ENCODE assay signal across 9 mouse cellular contexts in genomic region chr10:84963726-84964125, GRCm38 (mm10). TPM values are rescaled to one million over a fixed set of nuclear protein-coding genes. Genes with fewer than 3 reads are reported as not detected.
DNase-seq lines count a peak whose midpoint lies in the region; ATAC-seq and TF ChIP-seq lines count a peak whose summit lies in the region.
"Had no signal": no experiment of that assay in that cellular context is flagged by ENCODE, and none has a peak within 500 bp of the region (broad histone marks: within the 10 kb centered on the region; RNA-seq: fewer than 3 reads in every experiment).

No protein-coding gene starts in this region.

- H3K4me3 ChIP-seq in midbrain, embryonic 13.5 days (replicated peaks), result no peak overlapping the region
- no peak overlapping the region for H3K4me3 ChIP-seq in midbrain, embryonic 11.5 days (ENCODE audit: low read depth, low read length)
- H3K4me3 ChIP-seq in forebrain, embryonic 16.5 days (replicated peaks; ENCODE audit: low read length), result no peak overlapping the region
- H3K4me3 ChIP-seq in kidney, adult 2 months (ENCODE audit: insufficient read depth, low read depth, low read length), result no peak overlapping the region
- H3K4me3 ChIP-seq: heart, adult 2 months had no signal

- H3K4me1 ChIP-seq in midbrain, embryonic 13.5 days (replicated peaks), result peaks cover 43% of the 10 kb centered on the region
- H3K4me1 ChIP-seq in midbrain, embryonic 11.5 days (ENCODE audit: control insufficient read depth, insufficient read depth, low read length), result peaks cover 31% of the 10 kb centered on the region
- H3K4me1 ChIP-seq in forebrain, embryonic 16.5 days (replicated peaks; ENCODE audit: control insufficient read depth, insufficient read depth, low read length), result peaks cover 21% of the 10 kb centered on the region
- peaks cover 4% of the 10 kb centered on the region; the same call in 1 of the 2 replicates for H3K4me1 ChIP-seq in kidney, adult 2 months (ENCODE audit: control insufficient read depth, insufficient read depth, low read length)

- no peak; the same call in 1 of the 2 replicates for ATAC-seq in midbrain, embryonic 13.5 days
- ATAC-seq in midbrain, embryonic 11.5 days (ENCODE audit: low FRiP score), result no peak
- ATAC-seq in forebrain, embryonic 16.5 days, result peak; percentile 90

- WGBS in midbrain, embryonic 13.5 days, result 66% methylated on average over 3 of the region's 3 CpGs
- 88% methylated on average over 3 of the region's 3 CpGs for WGBS in midbrain, embryonic 11.5 days
- WGBS in forebrain, embryonic 16.5 days, result 41% methylated on average over 3 of the region's 3 CpGs
- WGBS in kidney, adult 2 months, result 93% methylated on average over 3 of the region's 3 CpGs

- H3K9me3 ChIP-seq in midbrain, embryonic 13.5 days, result no peaks in the 10 kb centered on the region
- H3K9me3 ChIP-seq in midbrain, embryonic 11.5 days (ENCODE audit: control insufficient read depth, low read length), result no peaks in the 10 kb centered on the region
- no peaks in the 10 kb centered on the region for H3K9me3 ChIP-seq in forebrain, embryonic 16.5 days (ENCODE audit: control insufficient read depth, low read length)

- peak overlapping the region; percentile 51; the same call in 1 of the 2 replicates for H3K27ac ChIP-seq in midbrain, embryonic 13.5 days
- H3K27ac ChIP-seq in midbrain, embryonic 11.5 days (ENCODE audit: low read depth, low read length), result no peak overlapping the region
- H3K27ac ChIP-seq in forebrain, embryonic 16.5 days (ENCODE audit: low read length), result no peak overlapping the region
- no peak overlapping the region for H3K27ac ChIP-seq in kidney, adult 2 months (ENCODE audit: insufficient read depth, low read depth, low read length)
- H3K27ac ChIP-seq: heart, adult 2 months had no signal

- no peak overlapping the region for H3K4me2 ChIP-seq in midbrain, embryonic 13.5 days (replicated peaks)
- H3K4me2 ChIP-seq in midbrain, embryonic 11.5 days, result no peak overlapping the region
- H3K4me2 ChIP-seq in forebrain, embryonic 16.5 days (ENCODE audit: low read length), result no peak overlapping the region

- DNase-seq in midbrain, embryonic 11.5 days (ENCODE audit: low spot score, missing footprints), result no peak
- peak; percentile 69 to 77 for DNase-seq in layer of hippocampus, postnatal 36 days
- peak; percentile 63 for DNase-seq in right cerebral cortex, postnatal 4 days
- no peak for DNase-seq in kidney, adult 2 months
- DNase-seq in lung, adult 18-20 months, result no peak
- DNase-seq in thymus, postnatal 25 days, result no peak

- no peak overlapping the region for H3K9ac ChIP-seq in midbrain, embryonic 13.5 days (replicated peaks)
- no peak overlapping the region for H3K9ac ChIP-seq in midbrain, embryonic 11.5 days (ENCODE audit: low read length)
- no peak overlapping the region for H3K9ac ChIP-seq in forebrain, embryonic 16.5 days (replicated peaks; ENCODE audit: low read depth, low read length)

- H3K36me3 ChIP-seq in midbrain, embryonic 13.5 days, result peaks cover 12% of the 10 kb centered on the region
- H3K36me3 ChIP-seq in midbrain, embryonic 11.5 days (ENCODE audit: control insufficient read depth, insufficient read depth, low read length), result no peaks in the 10 kb centered on the region
- H3K36me3 ChIP-seq in forebrain, embryonic 16.5 days (ENCODE audit: control insufficient read depth, insufficient read depth), result no peaks in the 10 kb centered on the region; the same call in 1 of the 2 replicates
- no peaks in the 10 kb centered on the region for H3K36me3 ChIP-seq in kidney, adult 2 months (ENCODE audit: control insufficient read depth, insufficient read depth, low read length)

- no peaks in the 10 kb centered on the region for H3K27me3 ChIP-seq in midbrain, embryonic 13.5 days
- H3K27me3 ChIP-seq in midbrain, embryonic 11.5 days (ENCODE audit: control insufficient read depth, insufficient read depth, low read length), result no peaks in the 10 kb centered on the region
- H3K27me3 ChIP-seq in forebrain, embryonic 16.5 days (replicated peaks; ENCODE audit: control insufficient read depth, insufficient read depth, low read length), result no peaks in the 10 kb centered on the region
- no peaks in the 10 kb centered on the region for H3K27me3 ChIP-seq in kidney, adult 2 months (replicated peaks; ENCODE audit: control insufficient read depth, insufficient read depth, low read length)

- no peak for TF ChIP-seq CTCF in kidney, adult 2 months (conservative IDR thresholded peaks at IDR 0.05; ENCODE audit: insufficient read depth, insufficient read length, low read depth, low read length)

- no peak for TF ChIP-seq POLR2A in kidney, adult 2 months (IDR thresholded peaks at IDR 0.05; ENCODE audit: low read depth, low read length)

RNA-seq across cellular contexts. Expression of gene Ric8b, which starts 46.3 kb away (rescaled TPM):
- 44.9 and 49.9 TPM in 2 replicates for polyA plus RNA-seq in midbrain, embryonic 13.5 days (2015; fragmentation: Nextera tagmentation; extraction: Ambion mirVana)
- polyA plus RNA-seq in midbrain, embryonic 11.5 days (2014; fragmentation: Nextera tagmentation; extraction: Ambion mirVana), result 25.0 and 27.3 TPM in 2 replicates
- 46.7 and 48.4 TPM in 2 replicates for polyA plus RNA-seq in forebrain, embryonic 16.5 days (2015; fragmentation: Nextera tagmentation; extraction: Ambion mirVana)
- 10 to 100 TPM; 41.6 to 42.8 TPM for total RNA-seq in layer of hippocampus, postnatal 36 days (2021)
- polyA plus RNA-seq in kidney, adult 2 months (2012; rRNA removed), result 12.2 and 13.6 TPM in 2 replicates

Comparison
In these comparisons a context has a peak if more than half of its experiments do, and no peak if none do; other contexts are left out.
1. DNase-seq: peak in layer of hippocampus, postnatal 36 days (2 of 2) and right cerebral cortex, postnatal 4 days (single experiment); none in midbrain, embryonic 11.5 days (single experiment), kidney, adult 2 months (single experiment), lung, adult 18-20 months (0 of 2) and thymus, postnatal 25 days (single experiment).